Mouse (Mus musculus) retina, postnatal 7 days (tissue): ENCODE results near the gene Zmynd8.

ENCODE experiments used
- DNase-seq: peaks from one replicate; pipeline ENCODE4 v3.0.0-alpha.2; 2012; ENCODE audit warnings: low read depth, low spot score

Gene Zmynd8

DNA sequence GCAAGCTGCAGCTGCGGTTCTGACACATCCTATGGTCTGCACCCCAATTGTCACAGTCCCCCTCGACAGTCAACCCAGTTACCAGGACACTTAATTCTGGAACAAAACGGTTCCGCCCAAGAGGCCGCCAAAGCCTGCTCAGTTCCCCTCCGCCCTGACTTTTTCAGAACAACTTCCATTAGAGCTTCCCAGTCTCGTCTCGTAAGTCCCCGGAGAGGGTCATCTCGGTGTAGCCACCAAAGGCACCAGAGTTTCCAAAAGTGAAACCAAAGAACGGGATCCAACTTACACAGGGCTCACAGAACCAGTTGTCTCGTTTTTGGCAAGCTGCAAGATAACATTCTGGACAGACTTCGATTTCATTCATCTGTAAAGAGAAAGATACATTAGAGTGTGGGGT is 64.2 kb downstream of the Zmynd8 start:
- DNase-seq: no peak

- no peak for DNase-seq
Observed at GRCm38 (mm10) chr2:165833468-165833867, 65.3 kb downstream of the Zmynd8 start.

- DNase-seq: no peak
Observed at GRCm38 (mm10) chr2:165832720-165833119, 66.1 kb downstream of the Zmynd8 start.

DNA sequence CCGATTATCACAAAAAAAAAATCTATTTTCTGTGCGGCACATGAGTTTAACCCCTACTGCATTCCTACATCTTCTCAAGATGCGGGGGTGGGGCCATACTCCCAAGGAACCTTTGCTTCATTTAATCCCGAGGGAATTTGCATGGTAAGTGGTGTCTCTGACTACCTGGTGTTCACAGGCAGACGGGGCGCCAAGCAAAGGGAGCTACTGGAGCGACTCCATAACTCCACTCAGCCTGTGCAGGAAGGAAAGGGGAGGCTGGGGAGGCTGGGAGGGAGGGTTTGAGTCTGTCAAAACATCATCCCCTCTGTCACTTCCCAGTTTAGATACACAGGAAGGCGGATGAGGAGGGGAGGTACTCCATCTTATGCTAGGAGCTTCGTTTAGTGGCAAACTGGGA is 66.5 kb downstream of the Zmynd8 start:
- DNase-seq: no peak

- no peak for DNase-seq
Observed at GRCm38 (mm10) chr2:165831637-165832289, 67.1 kb downstream of the Zmynd8 start.

GRCm38 (mm10) chr2:165828770-165829169 is 70.0 kb downstream of the Zmynd8 start:
- no peak for DNase-seq

DNA sequence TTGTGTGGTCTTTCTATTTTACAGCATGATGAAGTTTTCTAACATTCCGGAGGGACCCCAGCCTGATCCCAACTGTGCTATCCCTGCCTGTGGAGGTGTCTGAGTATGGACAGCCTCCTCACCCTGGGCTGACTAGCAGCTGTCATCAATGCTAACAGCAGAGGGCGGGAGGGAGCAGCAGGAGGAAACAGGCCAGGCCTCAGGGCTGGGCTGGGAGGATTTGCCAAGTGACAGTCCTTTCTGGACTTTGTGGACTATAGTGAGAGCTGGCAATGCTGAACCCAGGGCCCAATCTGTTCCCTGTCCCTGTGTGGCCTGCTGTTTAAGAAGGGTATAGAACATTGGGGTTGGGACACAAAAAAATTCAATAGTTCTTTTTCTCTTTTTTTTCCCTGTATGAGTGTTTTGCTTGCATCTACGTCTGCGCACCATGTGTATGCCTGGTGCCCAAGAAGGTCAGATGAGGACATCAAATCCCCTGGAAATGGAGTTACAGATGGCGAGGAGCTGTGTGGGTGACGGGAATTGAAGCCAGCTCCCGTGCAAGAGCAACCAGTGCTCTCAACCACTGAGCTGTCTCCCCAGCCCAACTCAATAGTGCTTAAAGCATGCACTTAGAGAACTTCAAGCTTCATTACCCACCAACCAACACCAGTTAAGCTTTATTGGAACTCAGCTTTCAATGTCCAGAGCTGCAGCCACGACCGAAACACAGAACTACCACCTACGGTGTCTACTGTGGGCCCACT is 72.7 kb downstream of the Zmynd8 start:
- peak; percentile 68 for DNase-seq

DNA sequence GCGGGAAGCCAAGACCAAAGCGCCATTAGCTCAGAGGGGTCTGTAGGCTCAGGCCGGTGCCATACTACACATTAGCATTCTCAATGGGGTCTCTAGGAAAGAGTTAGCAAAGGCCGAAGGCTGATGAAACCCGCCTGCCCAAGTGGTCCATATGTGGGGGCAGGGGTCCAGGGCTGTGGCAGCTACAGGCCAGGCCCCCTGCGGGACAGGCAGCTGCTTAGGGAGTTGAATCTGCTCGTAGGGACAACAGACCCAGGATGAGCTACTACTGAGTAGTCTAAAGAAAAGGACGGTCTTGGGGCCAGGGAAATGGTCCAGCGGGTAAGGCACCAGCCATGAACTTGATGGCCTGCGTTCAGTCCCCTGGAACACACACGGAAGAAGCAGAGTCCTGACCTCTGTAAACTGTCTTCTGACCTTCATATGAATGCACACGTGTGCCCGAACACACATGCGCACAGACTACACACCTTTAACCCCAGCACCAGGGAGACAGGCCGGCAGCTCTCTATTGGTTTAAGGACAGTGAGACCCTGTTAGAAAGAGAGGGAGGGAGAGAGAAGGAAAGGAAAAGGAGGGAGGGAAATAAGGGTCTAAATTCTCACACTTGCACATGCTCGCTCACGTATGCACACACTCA is 73.4 kb downstream of the Zmynd8 start:
- DNase-seq: no peak

DNA sequence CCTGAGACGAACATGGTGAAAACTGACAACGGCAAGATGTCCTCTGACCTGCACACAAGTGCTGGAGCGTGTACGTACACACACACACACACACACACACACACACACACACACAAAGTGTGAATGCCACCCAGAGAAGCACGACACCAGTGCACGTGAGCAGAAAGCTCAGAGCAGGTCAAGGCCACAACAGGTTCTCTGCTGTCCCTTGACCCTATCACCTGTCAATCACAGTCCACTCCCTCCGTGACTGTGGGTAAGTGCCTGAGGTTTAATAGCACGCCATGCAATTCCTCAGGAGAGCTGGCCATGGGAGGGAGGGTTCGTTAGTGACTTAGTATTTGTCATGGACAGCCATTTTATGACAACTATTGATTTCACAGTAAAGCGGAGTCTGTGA is 74.0 kb downstream of the Zmynd8 start:
- DNase-seq: no peak

- DNase-seq: no peak
Observed at GRCm38 (mm10) chr2:165822478-165822877, 76.3 kb downstream of the Zmynd8 start.

DNA sequence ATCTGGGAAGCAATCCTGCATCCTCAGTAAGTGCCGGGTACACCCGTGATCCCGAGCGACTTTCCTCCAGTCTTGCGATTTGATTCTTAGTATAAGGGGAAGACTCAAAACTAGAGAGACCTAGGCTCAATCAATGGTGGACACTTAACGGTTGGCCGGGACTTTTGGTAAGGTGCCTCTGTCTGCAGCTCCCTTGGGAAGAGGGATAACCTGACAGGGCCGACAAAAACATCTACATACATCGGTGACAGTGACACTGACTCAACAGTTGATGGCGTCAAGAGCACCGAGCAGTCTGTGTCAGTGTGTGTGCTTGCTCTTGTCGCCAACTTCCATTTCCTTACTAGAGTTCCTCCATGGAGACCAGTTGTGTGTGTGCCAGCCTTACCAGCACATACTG is 77.1 kb downstream of the Zmynd8 start:
- DNase-seq: no peak

DNA sequence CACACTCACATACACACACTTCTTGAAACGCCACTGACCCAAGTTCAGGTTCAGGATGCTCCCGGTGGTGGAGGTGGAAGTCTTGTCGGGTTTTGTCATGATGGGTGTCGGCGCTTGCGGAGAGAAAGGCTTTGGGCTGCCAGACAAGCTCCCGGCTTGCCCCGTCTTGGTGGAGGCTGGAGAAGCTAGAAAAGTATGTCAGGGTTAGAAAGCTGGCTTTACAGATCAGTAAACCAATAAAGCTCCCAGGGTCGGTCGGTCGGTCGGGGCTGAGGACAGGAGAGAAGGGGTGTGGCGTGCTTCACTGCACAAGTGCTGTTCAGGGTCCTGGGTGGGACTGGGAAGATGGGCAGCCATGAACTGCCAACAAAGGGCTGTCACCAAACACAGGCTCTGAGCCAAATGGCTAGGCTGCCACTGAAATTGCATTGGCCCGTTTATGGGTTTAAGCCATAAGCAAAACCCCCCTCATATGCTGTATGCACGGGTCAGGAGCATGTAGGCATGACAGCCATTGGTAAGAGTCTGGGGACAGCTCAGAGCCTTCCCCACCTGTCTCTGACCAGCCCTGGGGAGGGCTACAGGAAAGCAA is 78.2 kb downstream of the Zmynd8 start:
- DNase-seq: no peak

DNA sequence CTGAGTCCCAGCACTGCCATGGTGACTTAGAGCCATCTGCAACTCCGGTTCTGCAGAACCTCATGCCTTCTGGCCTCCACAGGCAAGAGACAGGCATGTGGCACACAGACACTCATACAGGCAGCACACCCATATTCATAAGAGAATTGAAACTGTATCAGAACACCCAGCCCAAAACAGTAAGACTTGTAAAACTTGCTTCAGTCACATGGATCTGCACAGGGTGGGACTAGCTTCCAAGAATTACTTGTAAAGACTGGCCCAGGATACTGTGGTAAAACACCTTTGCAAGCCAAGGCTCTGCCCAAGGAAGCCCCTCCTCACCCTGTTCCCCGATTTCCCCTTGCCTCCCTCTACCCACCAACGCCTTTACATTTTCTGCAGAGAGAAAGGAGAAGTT is 78.7 kb downstream of the Zmynd8 start:
- no peak for DNase-seq

- DNase-seq: peak; percentile 65
Observed at GRCm38 (mm10) chr2:165818985-165819948, 79.5 kb downstream of the Zmynd8 start.

- no peak for DNase-seq
Observed at GRCm38 (mm10) chr2:165818570-165818969, 80.2 kb downstream of the Zmynd8 start.

GRCm38 (mm10) chr2:165817437-165817836 is 81.4 kb downstream of the Zmynd8 start:
- DNase-seq: no peak

- DNase-seq: no peak
Observed at GRCm38 (mm10) chr2:165815103-165815880, 83.5 kb downstream of the Zmynd8 start.

- DNase-seq: no peak
Observed at GRCm38 (mm10) chr2:165812889-165813288, 85.9 kb downstream of the Zmynd8 start.

- peak; percentile 33 for DNase-seq
Observed at GRCm38 (mm10) chr2:165811536-165811935, 87.3 kb downstream of the Zmynd8 start.

GRCm38 (mm10) chr2:165809901-165810477 is 88.8 kb downstream of the Zmynd8 start:
- no peak for DNase-seq
